Mouse (Mus musculus) adrenal gland, postnatal 4 days (tissue): ENCODE data around the gene Mbnl2. TPM values are rescaled to one million over a fixed set of nuclear protein-coding genes. Genes with fewer than 3 reads are reported as not detected.

Experiments used
- DNase-seq, 2 experiments: peaks; one replicate each; pipeline ENCODE4 v3.0.0; 2021 to 2022; ENCODE audit warnings: low spot score in 2 of 2, mixed read lengths in 2 of 2
- total RNA-seq, 2 experiments: library from RNA; stranded (reverse); gene quantifications; 2 replicates each; pipeline ENCODE4 v1.2.3; 2021

The Mbnl2 gene
- total RNA-seq, 2 experiments from 2014 or later, result 169 to 182 TPM

- DNase-seq, result no peak
These were observed 104.2 kb downstream of the Mbnl2 start for GRCm38 (mm10) chr14:120379716-120380115.

GRCm38 (mm10) chr14:120381378-120382134 lies 106.1 kb downstream of the Mbnl2 start:
- no peak for DNase-seq

GRCm38 (mm10) chr14:120382179-120382578 lies 106.7 kb downstream of the Mbnl2 start:
- no peak for DNase-seq

GRCm38 (mm10) chr14:120383186-120383851 lies 107.8 kb downstream of the Mbnl2 start:
- DNase-seq, result no peak

DNA sequence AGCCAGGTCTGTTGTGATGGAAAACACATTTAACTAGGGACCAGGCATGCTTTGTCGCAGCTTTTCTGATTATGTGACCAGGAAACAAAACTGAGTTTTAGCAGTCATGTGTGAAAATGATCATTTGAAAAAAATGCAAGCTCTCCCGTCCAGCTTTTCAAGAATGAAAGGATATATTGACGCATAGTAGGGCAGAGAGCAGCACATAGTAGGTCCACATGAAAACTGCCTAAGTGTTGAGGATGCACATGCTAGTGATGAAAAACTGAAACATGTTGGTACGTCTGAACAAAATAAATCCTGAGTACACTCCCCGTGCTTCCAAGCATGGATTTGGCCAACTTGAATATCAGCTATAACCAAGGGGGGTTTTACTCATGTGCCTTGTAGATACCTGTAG lies 109.1 kb downstream of the Mbnl2 start:
- no peak for DNase-seq

DNA sequence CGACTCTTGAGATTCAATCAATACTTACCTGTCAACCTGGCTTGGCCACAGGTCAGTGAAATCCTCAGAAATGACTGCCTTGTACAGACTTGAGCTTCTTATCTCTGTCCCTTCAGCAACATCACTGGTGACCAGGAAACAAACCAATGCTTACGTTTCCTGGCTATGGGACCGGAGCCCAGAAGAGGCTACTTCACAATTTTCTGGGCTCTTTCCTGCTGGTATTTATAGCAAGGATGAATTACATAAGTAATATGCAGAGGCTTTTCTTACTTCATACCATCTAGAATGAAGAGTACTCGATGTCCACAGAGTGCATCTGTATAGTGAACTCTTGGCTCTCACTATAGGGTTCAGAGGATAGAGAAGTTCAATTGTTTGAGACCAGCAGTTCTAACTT lies 111.8 kb downstream of the Mbnl2 start:
- no peak for DNase-seq

- no peak for DNase-seq
These were observed 113.6 kb downstream of the Mbnl2 start for GRCm38 (mm10) chr14:120388818-120389691.

GRCm38 (mm10) chr14:120390231-120390944 lies 114.9 kb downstream of the Mbnl2 start:
- no peak for DNase-seq

DNA sequence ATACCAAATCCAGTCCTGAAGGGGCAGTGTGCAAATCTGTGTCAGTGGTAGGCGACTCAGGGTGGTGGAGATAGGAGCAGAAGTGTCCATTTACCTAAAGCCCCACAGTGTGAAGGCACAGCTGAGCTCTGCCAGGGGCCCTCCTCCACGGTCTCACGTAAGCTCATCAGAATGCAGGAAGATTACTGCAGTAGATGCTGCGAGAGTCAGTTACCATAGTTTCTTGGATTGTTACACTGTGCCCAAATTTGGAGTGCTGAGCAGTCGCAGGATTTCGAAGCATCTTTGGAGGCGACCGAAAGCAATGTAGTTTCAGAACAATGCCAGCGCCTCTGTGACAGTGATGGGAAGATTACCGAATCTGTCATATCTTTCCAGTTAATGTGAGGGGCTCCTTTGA lies 116.2 kb downstream of the Mbnl2 start:
- DNase-seq, result no peak

DNA sequence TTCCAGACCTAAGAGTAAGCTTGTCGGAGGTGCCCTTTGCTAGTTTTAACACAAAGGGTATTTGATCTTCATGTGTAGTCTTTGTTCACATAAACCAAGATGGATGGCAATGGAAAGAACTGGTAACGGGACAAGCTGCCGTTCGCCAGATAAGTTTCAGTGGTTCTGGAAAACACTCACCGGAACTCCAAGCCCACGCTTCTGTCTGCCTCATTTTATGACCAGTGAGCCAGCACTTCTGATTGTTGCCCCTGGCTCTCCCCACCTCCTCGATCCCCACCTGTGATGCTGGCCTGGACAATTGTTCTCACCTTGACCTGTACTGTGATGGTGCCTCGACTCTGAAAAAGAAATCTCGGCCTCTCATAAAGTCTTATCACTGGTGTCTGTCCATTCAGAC lies 117.0 kb downstream of the Mbnl2 start:
- no peak for DNase-seq

DNA sequence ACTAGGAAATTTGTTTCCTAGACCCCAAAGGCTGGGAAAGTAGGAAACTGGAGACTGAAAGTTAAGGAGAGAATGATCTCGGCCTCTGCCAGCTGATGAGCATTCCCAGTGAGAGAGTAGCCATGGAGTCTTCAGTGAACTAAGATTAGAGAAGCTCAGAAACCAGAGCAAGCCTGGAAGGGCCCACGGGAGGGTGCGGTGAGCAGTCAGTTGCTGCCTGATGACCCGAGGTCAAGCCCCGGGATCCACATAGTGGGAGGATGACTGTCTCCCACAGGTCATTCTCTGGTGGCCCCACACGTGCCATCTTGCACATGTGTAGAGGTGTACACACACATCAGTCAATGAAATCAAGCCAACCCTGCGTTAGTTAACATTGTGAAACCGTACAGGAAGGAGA lies 118.0 kb downstream of the Mbnl2 start:
- no peak for DNase-seq

DNA sequence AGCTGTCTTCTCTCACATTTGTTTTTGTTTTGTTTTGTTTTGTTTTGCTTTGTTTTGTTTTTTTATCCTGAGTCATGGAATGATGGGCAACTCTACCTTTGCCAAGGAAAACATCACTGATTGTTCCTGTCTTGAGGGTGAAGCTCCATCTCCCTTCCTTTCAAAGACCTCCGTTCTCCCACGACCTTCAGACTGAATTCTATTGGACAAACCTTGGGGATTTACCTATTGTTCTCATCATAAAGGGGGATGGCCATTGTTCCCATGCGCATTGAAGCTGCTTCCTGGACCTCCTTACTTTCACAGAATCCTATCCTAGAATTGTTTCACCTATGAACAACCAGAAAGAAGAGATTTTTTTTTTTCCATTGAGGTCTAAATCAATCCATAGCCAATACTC lies 118.7 kb downstream of the Mbnl2 start:
- no peak for DNase-seq

DNA sequence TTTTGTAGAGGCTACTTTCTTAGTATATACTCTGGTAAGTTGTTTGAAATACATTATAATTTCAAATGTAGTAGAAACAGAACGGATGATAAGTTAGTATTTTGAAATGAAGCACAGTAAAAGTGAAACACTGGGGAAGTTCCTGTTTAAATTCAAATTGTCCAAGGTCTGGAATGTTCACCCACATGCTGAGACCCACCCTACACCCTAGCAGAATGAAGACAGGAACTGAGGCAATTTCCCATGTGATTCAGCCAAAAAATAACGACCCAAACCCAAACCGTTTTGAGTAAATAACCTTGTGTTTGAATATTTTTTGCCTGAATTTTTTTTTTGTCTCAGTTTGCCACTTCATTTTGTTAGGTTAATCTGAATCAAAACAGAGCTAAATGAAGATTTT lies 119.4 kb downstream of the Mbnl2 start:
- no peak for DNase-seq

DNA sequence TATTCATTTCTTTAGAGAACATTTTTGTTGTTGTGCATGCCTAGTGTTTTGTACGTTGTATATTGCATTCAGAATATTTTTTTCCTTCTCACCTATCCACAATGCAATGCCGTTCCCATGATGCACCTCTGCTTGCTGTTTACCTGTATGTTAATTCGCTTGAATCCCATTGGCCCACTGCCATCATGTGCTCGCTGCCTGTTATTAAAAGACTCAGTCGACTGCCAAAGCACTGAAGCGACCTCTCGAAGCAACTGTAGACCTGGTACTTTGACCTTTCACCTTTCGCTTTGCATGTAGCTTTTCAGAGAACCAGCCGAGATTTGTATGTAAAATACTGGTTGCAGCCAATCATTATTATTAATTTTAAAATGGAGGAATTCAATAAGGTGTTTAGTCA lies 120.0 kb downstream of the Mbnl2 start:
- DNase-seq, result no peak

GRCm38 (mm10) chr14:120397871-120398647 lies 122.6 kb downstream of the Mbnl2 start:
- peak in 1 of 2 experiments; percentile 58 for DNase-seq

GRCm38 (mm10) chr14:120399614-120400013 lies 124.1 kb downstream of the Mbnl2 start:
- no peak for DNase-seq

GRCm38 (mm10) chr14:120401158-120401557 lies 125.7 kb downstream of the Mbnl2 start:
- no peak for DNase-seq

- no peak for DNase-seq
These were observed 127.2 kb downstream of the Mbnl2 start for GRCm38 (mm10) chr14:120402715-120403114.

DNA sequence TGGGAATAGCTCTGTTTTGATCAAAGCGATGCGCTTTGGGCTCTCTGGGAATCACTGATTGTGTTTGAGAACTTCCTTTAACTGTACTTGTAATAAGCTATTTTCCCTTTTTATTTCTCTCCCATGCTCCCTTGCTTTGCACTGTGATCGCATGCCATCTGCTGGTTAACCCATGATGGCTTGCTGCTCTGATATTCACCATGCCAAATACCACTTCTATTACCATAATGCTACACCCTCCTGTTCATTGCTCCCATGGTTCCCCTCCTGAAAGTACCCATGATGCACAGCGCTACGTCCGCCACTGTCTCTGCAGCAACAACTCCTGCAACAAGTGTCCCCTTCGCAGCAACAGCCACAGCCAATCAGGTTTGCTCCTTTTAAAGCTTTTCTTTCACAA lies 128.9 kb downstream of the Mbnl2 start:
- no peak for DNase-seq

DNA sequence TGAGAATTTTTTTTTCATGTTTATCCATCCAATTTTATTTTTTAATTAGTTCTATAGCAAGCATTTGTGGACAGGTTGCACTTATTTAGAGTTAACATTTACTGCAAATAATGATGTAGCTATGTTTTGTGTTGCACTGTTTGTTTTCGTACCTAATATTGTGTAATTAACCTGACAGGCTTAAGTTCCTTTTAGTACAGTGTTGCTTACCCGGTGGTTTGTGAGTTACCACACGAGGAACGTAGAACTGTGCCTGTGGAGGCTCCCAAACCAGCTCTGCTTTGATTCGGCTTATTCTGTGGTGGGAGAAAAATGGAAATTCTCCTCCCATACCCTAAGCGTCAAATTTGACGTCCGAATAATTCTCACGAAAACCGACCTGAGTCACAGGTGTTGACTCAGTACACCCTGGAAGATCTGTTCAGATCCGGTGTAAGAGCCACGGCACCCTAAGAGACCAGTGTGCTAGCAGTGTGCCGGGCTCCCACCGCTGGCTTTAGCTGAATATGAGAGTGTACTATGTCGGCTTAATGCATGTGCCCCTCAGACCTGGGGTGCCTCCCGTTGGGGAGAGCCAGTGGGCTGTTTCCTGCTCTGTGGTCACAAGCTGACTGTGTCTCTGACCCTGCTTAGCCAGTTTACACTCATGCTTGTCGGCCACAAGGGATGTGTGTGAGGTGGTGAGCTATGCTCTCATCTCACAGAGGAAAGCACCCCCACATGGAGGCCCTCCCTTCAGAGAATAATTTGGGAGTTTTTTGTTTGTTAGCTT lies 129.5 kb downstream of the Mbnl2 start:
- DNase-seq, result no peak
